Mouse (Mus musculus) cerebral cortex, adult 2 months (tissue): ENCODE results near the gene Inpp4b.

ENCODE experiments used
- WGBS: fragments of 180-500 bp; shearing (Covaris S2); methylation state at CpG from one replicate; pipeline ENCODE4 v1.1.7; 2018; 5-methylcytosine and 5-hydroxymethylcytosine counted together

The Inpp4b gene

DNA sequence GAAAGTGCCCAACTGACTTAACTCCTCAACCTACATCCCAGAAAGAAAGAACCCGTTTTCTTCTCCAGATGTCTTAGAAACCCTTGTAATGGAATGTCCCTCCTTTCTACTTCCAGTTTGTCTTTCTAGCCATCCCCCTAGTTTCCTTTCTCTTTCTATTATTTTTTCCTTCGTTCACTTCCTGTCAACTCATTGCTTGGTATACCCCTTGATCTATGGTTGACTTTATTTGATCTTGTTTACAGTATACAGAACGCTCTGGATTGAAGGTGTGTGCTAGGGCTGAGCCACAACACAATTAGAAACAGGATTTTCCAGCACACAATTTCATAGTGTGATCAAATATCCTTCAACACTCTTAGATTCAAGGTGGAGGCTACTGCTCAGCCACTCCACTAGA is 400.7 kb downstream of the Inpp4b start:
- WGBS = 82% methylated on average over 3 of the region's 3 CpGs

DNA sequence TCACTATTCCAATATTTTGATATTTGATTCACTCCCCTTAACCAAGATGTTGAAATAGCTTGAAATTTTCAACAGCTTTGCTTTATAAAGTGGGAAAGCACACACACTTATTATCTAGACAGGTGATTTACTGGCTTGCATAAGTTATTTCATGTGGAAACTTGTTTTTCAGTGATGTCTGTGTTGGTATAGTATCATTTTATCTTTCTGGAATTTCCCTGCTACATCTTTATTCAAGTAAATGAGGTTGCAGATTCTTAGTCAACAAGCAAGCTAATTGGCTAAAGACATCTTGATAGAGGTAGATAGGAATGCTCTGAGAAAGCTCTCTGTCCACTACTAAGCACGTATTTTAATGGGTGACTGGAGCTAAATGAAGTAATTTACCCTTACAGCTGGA is 403.1 kb downstream of the Inpp4b start:
- WGBS = 85% methylated on average over 1 of the region's 1 CpGs

DNA sequence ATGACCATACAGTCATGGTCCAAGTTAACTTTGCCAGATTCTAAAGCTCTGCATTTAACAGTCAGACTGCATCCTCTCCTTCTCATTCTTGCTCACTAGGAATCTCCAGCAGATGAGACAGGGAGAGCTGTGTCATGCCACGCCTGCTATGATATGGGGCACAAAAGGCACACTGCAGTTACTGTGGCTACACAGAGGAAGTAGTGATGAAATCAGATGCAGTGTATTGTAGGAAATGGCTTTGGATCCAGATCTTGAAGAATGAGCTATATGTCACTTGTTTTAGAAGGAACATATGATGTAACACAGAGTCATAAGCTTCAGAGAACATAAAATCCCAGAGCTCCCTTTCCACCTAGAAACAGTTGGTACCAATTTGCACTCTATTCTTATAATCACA is 408.8 kb downstream of the Inpp4b start:
- WGBS = 77% methylated on average over 1 of the region's 1 CpGs

DNA sequence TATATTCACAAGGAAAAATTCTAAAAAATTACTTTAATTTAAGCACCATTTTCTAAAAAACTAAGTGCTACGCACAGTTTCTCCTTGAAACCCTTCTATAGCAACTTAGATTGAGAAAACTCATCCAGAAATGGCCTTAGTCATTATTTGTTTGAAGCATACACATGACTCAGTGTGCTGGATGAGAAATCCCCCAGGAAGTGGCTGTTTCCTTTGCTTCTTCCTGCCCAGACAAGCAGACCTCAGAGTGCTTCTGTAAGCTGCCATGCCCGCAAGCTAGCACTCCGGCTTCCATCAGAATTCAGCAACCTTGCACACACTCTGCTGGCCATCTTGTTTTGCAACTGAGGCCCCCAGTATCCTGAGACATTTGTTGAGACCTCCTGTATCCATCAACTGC is 414.3 kb downstream of the Inpp4b start:
- WGBS = 81% methylated on average over 3 of the region's 3 CpGs

DNA sequence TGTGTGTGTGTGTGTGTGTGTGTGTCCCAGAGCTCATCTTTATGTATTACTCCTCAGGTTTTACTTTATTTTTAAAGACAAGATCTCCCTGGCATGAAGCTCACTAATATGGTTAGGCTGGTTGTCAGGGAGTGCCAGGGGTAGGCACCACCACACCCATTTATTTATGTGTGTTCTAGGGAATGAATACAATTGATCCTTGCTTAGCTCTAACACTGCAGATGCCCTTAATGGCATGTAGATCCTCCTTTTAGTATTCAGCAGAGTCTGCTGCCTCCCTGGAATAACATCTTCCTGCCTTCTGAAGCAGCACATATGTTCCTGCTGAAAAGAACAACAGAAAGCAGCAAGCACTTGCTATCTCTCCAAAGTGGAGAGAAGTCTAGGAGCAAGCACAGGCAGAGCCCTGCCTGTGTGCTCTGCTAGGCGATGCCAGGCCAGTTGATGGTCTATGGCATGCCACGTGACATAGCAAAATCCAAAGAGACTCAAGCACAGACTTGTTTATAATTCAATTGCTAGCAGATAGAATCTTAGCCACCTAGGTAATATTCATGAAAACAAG is 415.3 kb downstream of the Inpp4b start:
- WGBS = 74% methylated on average over 2 of the region's 2 CpGs

DNA sequence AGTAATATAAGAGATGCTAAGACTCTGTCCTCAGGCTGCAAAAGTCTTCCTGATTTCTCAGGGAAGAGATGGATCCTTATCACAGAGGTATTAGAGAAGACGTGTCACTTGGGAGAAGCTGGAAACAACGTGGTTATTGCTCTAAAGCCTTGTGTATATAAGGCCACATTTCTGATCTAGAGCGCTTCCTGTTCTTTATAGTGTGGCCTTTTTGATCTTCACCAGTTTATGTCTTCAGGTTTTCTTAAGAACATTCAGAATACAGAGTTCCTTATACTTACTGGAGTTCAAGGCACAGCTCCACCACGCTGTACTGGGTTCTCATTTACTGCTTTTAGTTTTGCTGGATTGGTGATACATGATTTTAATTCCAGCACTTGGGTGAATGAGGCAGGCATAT is 419.1 kb downstream of the Inpp4b start:
- WGBS = 86% methylated on average over 4 of the region's 4 CpGs

DNA sequence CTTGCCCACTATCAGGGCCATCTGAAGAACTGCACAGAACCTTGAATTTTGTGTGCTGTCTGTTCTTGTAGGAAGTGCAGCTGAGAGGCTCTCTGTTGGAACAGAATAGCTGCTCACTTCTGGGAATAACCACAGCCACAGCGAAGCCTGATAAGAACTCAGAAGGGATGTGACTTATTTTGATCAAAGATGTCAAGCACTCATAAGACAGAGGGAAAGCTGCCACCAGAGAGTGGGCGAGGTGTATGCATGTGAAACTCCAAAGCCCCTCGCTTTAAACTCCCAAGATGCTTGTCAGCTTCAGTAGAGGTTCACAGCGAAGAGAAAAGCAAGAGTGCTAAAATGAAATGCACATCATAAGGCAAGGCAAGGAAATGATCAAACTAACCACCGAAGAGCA is 423.7 kb downstream of the Inpp4b start:
- 83% methylated on average over 5 of the region's 5 CpGs for WGBS

DNA sequence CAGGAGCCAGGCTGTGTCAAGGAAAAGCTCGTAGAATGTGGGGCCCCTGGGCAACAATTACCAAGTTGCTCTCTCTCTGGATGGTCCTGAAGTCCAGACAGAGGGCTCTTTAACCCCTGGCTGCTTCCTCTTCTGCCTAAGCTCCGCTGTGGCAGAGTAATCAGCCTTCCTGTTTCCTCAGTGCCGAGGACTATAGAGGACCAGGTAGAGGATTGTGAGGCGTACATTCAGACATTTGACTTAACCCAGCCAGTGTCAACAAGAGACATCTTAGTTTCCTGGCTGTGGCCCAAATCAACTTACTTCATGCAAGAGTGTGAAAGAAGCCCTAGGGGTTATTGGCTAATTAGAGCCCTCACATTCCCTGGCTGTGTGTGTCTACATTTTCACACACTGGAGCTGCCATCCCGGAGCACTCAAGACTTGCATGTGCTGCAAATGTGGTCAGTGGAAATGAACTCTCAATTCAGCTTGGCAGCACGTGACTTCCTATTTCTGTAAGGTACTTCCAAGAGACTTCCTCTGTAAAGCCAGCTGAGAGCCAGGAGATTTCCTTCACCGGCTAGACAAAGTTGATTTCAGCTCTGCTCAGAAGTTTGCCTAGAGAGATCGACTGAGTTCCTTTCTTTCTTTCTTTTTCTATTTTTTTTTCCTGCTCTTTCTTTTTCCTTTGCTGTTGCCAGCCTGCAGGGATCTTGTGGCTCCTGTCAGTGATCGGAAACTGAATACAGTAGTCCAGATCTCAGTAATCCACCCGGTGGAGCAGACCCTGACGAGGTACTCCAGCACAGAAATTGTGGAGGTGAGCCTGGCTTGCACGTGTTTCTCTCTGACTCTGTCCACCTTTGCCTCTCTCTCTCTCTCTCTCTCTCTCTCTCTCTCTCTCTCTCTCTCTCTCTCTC is 425.3 kb downstream of the Inpp4b start:
- 30% methylated on average over 12 of the region's 12 CpGs for WGBS

DNA sequence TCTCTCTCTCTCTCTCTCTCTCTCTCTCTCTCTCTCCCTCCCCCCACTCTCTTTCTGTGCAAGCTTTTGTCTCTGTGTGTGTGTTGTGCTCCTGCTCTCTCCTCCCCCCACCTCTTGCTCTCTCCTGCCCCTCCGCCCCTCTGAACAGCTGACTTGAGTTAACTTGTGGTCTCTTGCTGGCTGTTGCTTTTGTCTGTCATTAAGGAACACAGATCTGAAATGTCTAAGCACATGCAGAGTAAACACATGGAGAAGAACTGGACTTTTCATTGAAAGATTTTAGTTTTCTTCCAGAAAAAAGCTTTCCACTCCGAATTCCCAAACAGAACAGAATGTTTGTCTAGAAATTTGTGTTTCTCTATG is 425.9 kb downstream of the Inpp4b start:
- WGBS = 47% methylated on average over 2 of the region's 2 CpGs

DNA sequence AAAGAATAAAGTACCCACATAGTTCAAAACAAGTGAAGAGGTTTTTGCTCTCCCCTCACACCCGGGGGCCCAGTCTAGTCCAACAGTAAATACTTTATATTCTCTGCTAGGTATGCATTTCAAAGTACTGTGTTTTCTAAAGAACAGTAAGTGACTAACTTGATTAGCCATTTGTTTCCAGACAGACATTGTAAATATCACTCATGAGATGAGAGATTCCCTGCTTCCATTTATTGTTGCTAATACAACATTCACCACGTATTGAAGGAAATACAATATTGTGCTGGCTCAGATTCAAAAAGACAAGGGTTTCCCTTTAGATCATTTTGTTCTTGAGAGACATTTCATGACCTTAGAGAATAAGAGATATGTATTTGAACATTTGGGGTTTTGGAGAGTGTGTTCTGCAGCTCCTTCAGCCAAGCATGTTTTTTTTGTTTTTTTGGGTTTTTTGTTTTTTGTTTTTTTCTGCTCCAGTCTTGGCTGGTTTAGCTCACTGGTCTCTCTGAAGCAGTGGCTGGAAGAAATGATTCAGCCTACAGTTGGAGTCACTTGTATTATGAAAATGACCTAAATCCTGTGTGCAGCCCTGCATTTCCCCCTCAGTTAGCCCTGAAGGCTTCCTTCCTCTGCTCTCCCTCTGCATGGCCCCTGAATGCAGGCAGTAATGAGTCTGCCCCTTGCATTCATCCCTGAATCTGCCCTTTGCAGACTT is 426.5 kb downstream of the Inpp4b start:
- WGBS = 70% methylated on average over 2 of the region's 2 CpGs

DNA sequence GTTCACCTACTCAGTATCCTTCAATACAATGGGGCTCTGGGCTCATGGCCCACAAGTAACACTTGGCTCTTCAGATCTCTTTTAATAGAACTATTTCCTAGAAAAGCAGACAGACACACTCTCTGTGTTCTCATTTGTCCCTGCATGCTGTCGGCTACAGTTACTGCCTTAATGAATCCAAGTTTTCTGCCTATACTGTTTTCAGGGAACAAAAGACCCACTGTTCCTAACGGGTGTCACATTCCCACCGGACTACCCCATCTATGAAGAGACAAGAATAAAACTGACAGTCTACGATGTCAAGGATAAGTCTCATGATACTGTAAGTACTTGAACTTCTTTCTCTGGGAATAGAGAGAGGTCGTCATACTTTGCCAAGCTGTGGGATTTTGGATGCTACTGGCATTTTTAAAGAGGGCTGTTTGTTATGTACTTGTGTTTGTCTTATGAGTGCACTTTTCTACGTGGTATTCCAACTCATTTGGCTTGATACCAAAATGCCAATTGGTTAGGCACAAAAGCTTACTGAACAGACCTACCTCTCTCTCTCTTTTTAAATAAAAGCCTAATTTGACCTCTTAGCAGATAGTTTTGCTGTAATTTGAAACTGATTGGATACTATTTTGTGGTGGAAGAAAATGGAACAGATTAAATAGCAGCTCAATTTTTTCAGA is 428.4 kb downstream of the Inpp4b start:
- WGBS = 61% methylated on average over 6 of the region's 6 CpGs

DNA sequence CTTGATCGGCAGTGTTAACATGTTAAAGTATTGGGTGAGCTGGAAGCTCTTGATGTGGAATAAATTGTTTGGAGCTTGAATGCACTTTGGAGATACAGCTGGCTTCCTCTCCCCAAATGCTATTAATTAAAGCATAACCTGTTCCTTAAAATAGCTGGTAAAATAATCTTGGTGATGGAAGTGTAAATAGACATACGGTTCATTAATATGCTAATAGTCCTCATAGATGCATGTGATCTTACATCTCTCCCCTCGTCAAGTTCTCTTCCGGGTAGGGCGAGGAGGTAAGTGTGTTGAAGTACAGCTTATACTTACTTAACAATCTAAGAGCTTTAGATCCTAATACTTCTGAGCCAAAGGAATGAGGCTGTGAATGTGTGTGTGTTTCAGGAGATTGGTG is 430.5 kb downstream of the Inpp4b start:
- WGBS = 93% methylated on average over 5 of the region's 5 CpGs

DNA sequence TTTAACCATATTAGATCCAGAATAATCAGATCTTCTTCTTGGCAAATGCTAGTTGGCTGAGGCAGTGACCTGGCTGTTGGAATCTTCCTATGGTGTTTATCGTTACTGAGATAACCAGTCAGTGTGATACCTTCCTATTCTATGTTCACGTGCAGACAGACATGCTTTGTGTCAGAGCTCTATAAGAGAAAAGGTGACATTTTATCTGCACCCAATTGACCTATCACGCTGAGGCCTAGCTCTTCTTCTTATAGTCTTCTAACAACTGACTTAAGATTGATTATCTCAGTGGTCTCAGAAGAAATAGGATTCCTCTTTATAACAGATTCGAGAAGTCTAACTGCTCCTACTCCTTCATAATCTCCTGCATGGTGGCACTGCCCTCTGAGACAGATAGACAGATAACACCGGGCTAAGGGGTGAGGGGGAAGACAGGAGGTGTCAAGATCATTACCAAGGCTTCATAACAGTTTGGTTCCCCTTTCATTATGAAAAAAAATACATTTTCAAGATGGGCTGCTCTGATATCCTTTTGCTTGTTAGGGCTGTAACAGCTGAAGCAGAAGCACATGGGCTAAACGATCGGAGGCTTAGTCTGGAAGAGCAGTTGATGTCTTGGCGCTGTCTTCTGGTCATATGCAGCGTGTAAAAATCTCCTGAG is 431.1 kb downstream of the Inpp4b start:
- WGBS = 89% methylated on average over 9 of the region's 9 CpGs

DNA sequence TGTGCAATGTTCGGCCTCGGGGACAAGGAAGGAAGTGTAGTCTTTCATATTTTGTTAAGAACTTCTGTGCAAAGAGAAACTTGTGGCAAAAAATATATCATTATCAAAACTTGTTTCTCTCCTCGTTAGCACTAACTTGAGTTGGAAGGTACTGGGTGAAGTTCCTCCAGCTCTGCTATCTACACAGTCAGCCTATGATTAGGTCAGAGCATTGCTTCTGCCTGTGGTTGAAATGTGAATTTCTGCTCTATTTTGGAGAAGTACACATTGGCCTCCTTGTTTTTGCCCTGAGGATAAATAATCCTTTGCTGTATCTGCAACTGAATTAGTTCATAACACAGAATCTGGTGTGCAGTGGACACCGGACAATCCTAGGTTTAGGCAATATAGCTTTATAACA is 431.7 kb downstream of the Inpp4b start:
- WGBS = 83% methylated on average over 4 of the region's 4 CpGs

DNA sequence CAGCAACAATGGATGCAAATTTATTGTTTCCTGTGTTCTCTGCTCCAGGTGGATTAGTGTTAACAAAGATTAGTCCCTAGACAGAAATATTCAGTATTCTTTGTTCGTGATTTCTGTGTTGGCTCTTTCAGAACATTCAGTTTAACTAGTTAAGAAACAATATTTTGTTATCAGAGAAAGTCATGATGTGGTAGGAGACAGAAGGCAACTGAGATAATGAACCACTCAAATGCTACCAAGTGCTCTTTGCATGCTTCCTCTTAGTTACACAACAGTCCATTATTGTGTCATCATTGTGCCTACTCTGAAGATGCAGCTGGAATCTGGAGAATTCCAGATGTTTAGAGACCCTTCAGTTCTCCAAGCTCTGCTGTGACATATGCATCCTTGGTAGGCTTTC is 432.1 kb downstream of the Inpp4b start:
- 86% methylated on average over 1 of the region's 1 CpGs for WGBS

DNA sequence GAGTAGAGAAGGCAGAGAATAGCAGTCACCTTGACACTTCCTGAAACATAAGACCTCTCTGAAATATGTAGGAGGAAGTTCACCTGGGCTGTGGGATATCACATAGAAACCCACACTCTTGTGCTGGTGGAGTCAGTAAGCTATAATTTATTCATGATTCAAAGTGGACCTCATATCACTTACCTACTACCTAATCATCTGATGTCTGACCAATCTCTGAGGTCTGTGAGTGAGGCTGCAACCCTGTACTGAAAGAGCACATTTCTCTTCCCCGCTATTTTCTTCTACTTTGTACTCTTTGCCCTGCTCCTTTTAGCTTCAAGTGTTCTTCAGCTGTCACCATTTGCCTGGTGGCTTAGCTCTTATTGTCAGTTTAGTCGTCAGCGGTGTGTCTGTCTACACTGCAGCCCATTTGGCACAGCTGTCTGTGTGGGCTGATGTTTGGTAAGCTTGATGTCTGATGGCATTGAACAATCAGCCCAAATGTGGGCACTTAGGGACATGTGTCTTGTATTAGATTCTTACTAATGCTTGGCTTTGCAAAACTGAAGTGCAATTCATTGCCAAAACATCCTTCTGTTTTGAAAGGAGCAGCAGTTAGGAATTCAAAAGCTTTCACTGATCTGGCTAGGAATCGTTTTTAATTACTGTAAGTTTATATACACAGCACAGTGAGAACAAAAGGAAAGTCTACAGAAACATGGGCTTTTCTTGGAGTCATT is 434.3 kb downstream of the Inpp4b start:
- WGBS = 47% methylated on average over 4 of the region's 4 CpGs

DNA sequence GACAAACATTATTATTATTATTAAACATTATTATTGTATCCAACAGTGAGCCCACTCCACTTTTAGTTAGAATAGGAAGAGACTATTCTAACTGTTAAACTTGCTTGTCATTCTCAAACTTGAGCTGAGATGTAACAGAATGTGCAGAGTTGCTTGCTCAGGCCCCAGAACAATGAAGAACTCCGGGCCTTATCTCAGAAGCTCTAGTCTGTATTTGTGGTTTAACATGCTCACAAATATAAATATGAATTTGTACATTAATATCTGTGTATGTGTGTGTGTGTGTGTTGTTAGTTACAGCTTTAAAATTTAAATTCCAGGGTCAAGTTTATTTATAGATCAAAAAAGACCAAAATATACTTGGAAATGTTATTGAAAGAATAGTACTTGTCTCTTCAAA is 435.3 kb downstream of the Inpp4b start:
- 98% methylated on average over 1 of the region's 1 CpGs for WGBS

DNA sequence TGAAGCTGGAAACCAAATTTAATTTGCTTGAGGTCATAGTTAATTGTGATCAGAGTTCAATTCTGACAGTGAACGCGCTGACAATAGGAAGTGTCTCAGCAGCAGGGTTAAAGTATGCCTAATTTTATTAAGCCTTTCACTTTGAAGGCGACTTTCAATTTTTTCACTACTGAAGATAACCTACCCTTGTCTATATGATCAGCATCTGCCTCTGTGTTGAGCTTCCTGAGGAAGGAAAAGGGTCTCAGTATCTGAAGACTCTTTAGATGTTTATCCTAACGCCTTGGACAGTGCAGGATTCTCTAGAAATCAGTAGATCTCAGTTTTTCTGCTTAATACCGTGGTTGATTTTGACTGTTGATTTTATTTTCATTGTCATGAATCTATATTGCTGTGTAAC is 437.1 kb downstream of the Inpp4b start:
- 93% methylated on average over 5 of the region's 5 CpGs for WGBS

DNA sequence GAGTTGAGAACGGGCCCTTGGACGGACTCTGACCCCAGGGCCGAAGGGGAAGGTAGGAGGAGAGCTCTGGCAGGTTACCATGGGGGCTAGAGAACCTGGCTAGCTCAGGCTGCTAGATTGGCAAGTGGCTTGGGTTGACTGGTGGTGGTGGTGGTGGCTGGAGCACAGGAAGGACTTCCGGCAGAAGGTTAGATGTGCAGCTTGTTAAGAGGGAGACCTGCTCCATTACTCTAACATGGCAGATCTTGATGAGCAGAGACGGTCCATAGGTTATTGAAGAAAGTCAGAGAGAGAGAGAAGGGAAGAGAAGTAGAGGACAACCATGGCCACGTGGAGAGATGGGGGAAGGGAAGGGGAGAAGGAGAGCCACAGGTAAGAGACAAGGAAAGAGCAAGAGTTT is 437.8 kb downstream of the Inpp4b start:
- 94% methylated on average over 6 of the region's 6 CpGs for WGBS

DNA sequence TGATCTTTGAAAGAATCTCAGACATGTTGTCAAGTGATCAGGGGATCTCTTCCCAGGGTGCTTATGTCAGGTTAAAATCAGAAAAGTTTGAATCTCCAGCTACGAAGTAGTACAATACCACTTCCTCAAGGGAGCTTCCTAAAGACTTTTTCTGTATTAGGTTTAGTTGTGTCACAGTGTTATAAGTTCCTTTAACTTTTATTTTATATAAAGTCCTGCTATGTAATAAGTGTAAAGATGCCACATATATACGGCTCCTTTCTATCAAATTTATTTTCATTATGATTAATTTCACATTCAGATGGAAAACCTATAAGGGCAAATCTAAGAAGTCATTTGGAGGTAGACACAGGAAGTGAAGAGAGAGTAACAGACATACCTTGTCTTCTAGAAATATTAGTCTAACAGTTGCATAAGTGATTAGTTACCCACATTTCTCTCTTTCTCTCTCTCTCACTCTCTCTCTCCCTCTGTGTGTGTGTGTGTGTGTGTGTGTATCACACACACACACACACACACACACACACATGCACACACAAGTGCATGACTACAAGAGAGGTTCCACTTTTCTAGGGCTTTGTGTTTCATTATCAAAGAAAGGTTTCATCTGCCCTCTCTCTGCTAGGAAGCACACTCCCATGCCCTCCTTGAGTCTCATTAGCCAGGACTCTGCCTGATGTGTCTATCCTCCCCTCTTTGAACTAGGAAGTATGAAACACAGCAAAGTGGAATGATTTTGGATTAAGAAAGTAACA is 438.7 kb downstream of the Inpp4b start:
- 92% methylated on average over 2 of the region's 2 CpGs for WGBS
